Comparison of ENCODE assay signal across 8 mouse cellular contexts in genomic region chr14:25549125-25549524, GRCm38 (mm10).
A peak's percentile ranks its signal among the peaks of the same experiment; 100 is the strongest.
DNase-seq lines count a peak whose midpoint lies in the region; ATAC-seq lines count a peak whose summit lies in the region.
"Had no signal": no experiment of that assay in that cellular context is flagged by ENCODE, and none has a peak within 500 bp of the region (broad histone marks: within the 10 kb centered on the region; RNA-seq: fewer than 3 reads in every experiment).

No protein-coding gene starts in this region.

- no peak overlapping the region for H3K9ac ChIP-seq in kidney, embryonic 14.5 days (ENCODE audit: low read depth, low read length)
- H3K9ac ChIP-seq in forebrain, embryonic 13.5 days: no peak overlapping the region
- no peak overlapping the region for H3K9ac ChIP-seq in hindbrain, embryonic 14.5 days
- H3K9ac ChIP-seq in midbrain, embryonic 16.5 days (ENCODE audit: low read depth, low read length): no peak overlapping the region

- DNase-seq in kidney, postnatal 14 days: no peak
- no peak for DNase-seq in hindbrain, embryonic 14.5 days (ENCODE audit: low spot score)
- no peak for DNase-seq in adrenal gland, postnatal 25 days
- no peak for DNase-seq in cerebellum, postnatal 25 days
- DNase-seq: lung, postnatal 10 days had no signal

- peaks cover 48% of the 10 kb centered on the region for H3K4me1 ChIP-seq in kidney, embryonic 14.5 days (ENCODE audit: control insufficient read depth, insufficient read depth, low read length)
- H3K4me1 ChIP-seq in forebrain, embryonic 13.5 days: peaks cover 77% of the 10 kb centered on the region
- H3K4me1 ChIP-seq in hindbrain, embryonic 14.5 days (replicated peaks; ENCODE audit: control insufficient read depth, insufficient read depth, low read length): peaks cover 63% of the 10 kb centered on the region
- peaks cover 51% of the 10 kb centered on the region for H3K4me1 ChIP-seq in midbrain, embryonic 16.5 days (ENCODE audit: control insufficient read depth, insufficient read depth, low read length)

- H3K27ac ChIP-seq in kidney, embryonic 14.5 days (ENCODE audit: low read depth, low read length): peak overlapping the region; percentile 79; the same call in 1 of the 2 replicates
- H3K27ac ChIP-seq in forebrain, embryonic 13.5 days: peak overlapping the region; percentile 88
- peak overlapping the region; percentile 88 for H3K27ac ChIP-seq in hindbrain, embryonic 14.5 days
- H3K27ac ChIP-seq in midbrain, embryonic 16.5 days (ENCODE audit: low read length): peak overlapping the region; percentile 78

- no peaks in the 10 kb centered on the region for H3K9me3 ChIP-seq in kidney, embryonic 14.5 days (ENCODE audit: control insufficient read depth, low read length)
- H3K9me3 ChIP-seq in forebrain, embryonic 13.5 days (replicated peaks): no peaks in the 10 kb centered on the region
- H3K9me3 ChIP-seq in hindbrain, embryonic 14.5 days (ENCODE audit: control insufficient read depth, low read length): no peaks in the 10 kb centered on the region
- no peaks in the 10 kb centered on the region for H3K9me3 ChIP-seq in midbrain, embryonic 16.5 days (replicated peaks; ENCODE audit: control insufficient read depth, low read length, poor library complexity, severe bottlenecking)

- no peak overlapping the region for H3K4me3 ChIP-seq in kidney, embryonic 14.5 days (ENCODE audit: low read length)
- no peak overlapping the region for H3K4me3 ChIP-seq in forebrain, embryonic 13.5 days
- H3K4me3 ChIP-seq in hindbrain, embryonic 14.5 days (replicated peaks; ENCODE audit: low read length): no peak overlapping the region
- no peak overlapping the region for H3K4me3 ChIP-seq in midbrain, embryonic 16.5 days (ENCODE audit: low read depth, low read length)

- WGBS in kidney, embryonic 14.5 days: 64% methylated on average over 7 of the region's 7 CpGs
- WGBS in forebrain, embryonic 13.5 days: 88% methylated on average over 7 of the region's 7 CpGs
- WGBS in hindbrain, embryonic 14.5 days: 92% methylated on average over 7 of the region's 7 CpGs
- 89% methylated on average over 7 of the region's 7 CpGs for WGBS in midbrain, embryonic 16.5 days

- H3K4me2 ChIP-seq in kidney, embryonic 14.5 days (replicated peaks; ENCODE audit: low read depth, low read length): no peak overlapping the region
- no peak overlapping the region for H3K4me2 ChIP-seq in forebrain, embryonic 13.5 days
- H3K4me2 ChIP-seq in hindbrain, embryonic 14.5 days (replicated peaks): no peak overlapping the region
- no peak overlapping the region for H3K4me2 ChIP-seq in midbrain, embryonic 16.5 days (ENCODE audit: low read length)

- H3K36me3 ChIP-seq in kidney, embryonic 14.5 days (ENCODE audit: control insufficient read depth, insufficient read depth, low read length): peaks cover 32% of the 10 kb centered on the region
- peaks cover 55% of the 10 kb centered on the region for H3K36me3 ChIP-seq in forebrain, embryonic 13.5 days (ENCODE audit: poor library complexity, severe bottlenecking)
- peaks cover 21% of the 10 kb centered on the region for H3K36me3 ChIP-seq in hindbrain, embryonic 14.5 days (replicated peaks; ENCODE audit: control insufficient read depth, insufficient read depth)
- no peaks in the 10 kb centered on the region for H3K36me3 ChIP-seq in midbrain, embryonic 16.5 days (ENCODE audit: control insufficient read depth, insufficient read depth, low read length)

- H3K27me3 ChIP-seq in kidney, embryonic 14.5 days (ENCODE audit: control insufficient read depth, insufficient read depth, low read length): no peaks in the 10 kb centered on the region
- no peaks in the 10 kb centered on the region for H3K27me3 ChIP-seq in forebrain, embryonic 13.5 days
- no peaks in the 10 kb centered on the region for H3K27me3 ChIP-seq in hindbrain, embryonic 14.5 days (ENCODE audit: control insufficient read depth, insufficient read depth, low read length)
- H3K27me3 ChIP-seq in midbrain, embryonic 16.5 days (ENCODE audit: control insufficient read depth, insufficient read depth, low read depth, low read length): no peaks in the 10 kb centered on the region

- no peak for ATAC-seq in kidney, embryonic 14.5 days (ENCODE audit: low FRiP score, low TSS enrichment)
- ATAC-seq in forebrain, embryonic 13.5 days: no peak
- no peak for ATAC-seq in hindbrain, embryonic 14.5 days (ENCODE audit: low FRiP score)
- no peak for ATAC-seq in midbrain, embryonic 16.5 days
